Mouse (Mus musculus) lung, postnatal 36 days (tissue): ENCODE data around the gene Fggy.
A peak's percentile ranks its signal among the peaks of the same experiment; 100 is the strongest.

Experiments
- DNase-seq: peaks from one replicate; pipeline ENCODE4 v3.0.0; 2022; ENCODE audit warnings: mixed read lengths

The Fggy gene

GRCm38 (mm10) chr4:95917703-95918102 lies 360.4 kb downstream of the Fggy start:
- DNase-seq, result no peak

GRCm38 (mm10) chr4:95920448-95920847 lies 363.1 kb downstream of the Fggy start:
- no peak for DNase-seq

GRCm38 (mm10) chr4:95924210-95925184 lies 367.2 kb downstream of the Fggy start:
- DNase-seq, result peak; percentile 82

GRCm38 (mm10) chr4:95928846-95929245 lies 371.5 kb downstream of the Fggy start:
- DNase-seq, result no peak

GRCm38 (mm10) chr4:95929936-95930335 lies 372.6 kb downstream of the Fggy start:
- no peak for DNase-seq

GRCm38 (mm10) chr4:95931331-95931730 lies 374.0 kb downstream of the Fggy start:
- no peak for DNase-seq

- no peak for DNase-seq
Observed at GRCm38 (mm10) chr4:95933801-95934356, 376.6 kb downstream of the Fggy start.

- DNase-seq, result no peak
Observed at GRCm38 (mm10) chr4:95934384-95935035, 377.2 kb downstream of the Fggy start.

GRCm38 (mm10) chr4:95938701-95939100 lies 381.4 kb downstream of the Fggy start:
- DNase-seq, result no peak

- DNase-seq, result no peak
Observed at GRCm38 (mm10) chr4:95947896-95948295, 390.6 kb downstream of the Fggy start.

GRCm38 (mm10) chr4:95953328-95953727 lies 396.0 kb downstream of the Fggy start:
- DNase-seq, result no peak

- DNase-seq, result peak; percentile 96
Observed at GRCm38 (mm10) chr4:95966928-95967724, 409.8 kb downstream of the Fggy start, which contains the start of gene Hook1. Gene Hook1 (plus strand): TSS chr4:95967240.
